Mouse (Mus musculus): ENCODE measurements around the gene Khdc1b.

GRCm38 (mm10) chr1:21407266-21407665 is 23.9 kb downstream of the Khdc1b start:
- TF ChIP-seq CTCF (conservative IDR thresholded peaks at IDR 0.05; ENCODE audit: low read length) (no peak), NANOG (IDR thresholded peaks at IDR 0.05; ENCODE audit: borderline replicate concordance, low read length) (no peak)

All from E14TG2a.4 (cell line).